Comparison of ENCODE assay signal across 20 mouse cellular contexts in the genomic region with DNA sequence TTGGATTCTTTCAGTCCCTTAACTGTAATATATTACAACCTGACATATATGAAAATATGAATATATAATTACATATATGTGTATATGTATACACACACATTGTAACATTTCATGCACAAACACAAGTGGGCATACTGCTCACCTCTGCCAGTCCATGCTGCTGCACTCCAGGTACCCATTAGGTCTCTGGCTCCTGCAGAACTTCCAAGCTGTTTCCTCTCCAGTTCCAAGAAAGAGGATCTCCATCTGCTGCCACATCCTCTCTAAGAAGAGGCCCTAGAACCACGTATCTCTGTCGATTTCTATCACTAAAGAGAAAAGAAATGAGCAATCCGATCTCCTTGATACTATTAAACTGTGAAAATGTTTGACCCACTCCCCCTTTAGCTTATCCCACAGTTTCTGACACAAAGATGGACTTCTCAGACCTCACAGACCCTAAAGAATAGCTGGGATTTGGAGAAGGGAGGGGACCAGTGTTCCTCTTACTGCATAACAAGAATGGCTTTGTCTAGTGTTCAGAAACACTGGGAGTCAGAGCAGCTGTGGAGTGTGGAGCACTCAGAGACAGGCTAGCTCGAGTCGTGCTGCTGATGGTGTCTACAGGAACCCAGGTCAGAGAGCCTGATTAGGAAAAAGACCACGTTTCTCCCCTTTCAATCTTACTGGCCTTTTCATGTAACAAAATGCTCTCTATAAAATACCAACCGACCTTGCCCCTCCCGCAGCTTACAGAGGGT.
A peak's percentile ranks its signal among the peaks of the same experiment; 100 is the strongest.
DNase-seq lines count a peak whose midpoint lies in the region; ATAC-seq and TF ChIP-seq lines count a peak whose summit lies in the region.
"Had no signal": no experiment of that assay in that cellular context is flagged by ENCODE, and none has a peak within 500 bp of the region (broad histone marks: within the 10 kb centered on the region; RNA-seq: fewer than 3 reads in every experiment).

No protein-coding gene starts in this region.

- peak overlapping the region; percentile 71 for H3K27ac ChIP-seq in layer of hippocampus, adult 2 months
- H3K27ac ChIP-seq: forebrain, embryonic 13.5 days; hindbrain, embryonic 10.5 days; limb, embryonic 10.5 days; liver, embryonic 15.5 days; midbrain, embryonic 12.5 days had no signal

- no peaks in the 10 kb centered on the region for H3K4me1 ChIP-seq in lung, adult 2 months (ENCODE audit: control insufficient read depth, insufficient read depth, low read length)
- H3K4me1 ChIP-seq: forebrain, embryonic 13.5 days; liver, embryonic 15.5 days; midbrain, embryonic 12.5 days had no signal

- ATAC-seq in granulocyte monocyte progenitor cell, adult 5-6 weeks (replicated peaks; ENCODE audit: poor library complexity, severe bottlenecking): no peak
- ATAC-seq: forebrain, embryonic 13.5 days had no signal

- DNase-seq in layer of hippocampus, adult 2 months (ENCODE audit: low spot score in 2 of 2): no peak
- DNase-seq in layer of hippocampus, postnatal 25 days (ENCODE audit: extremely low spot score in 1 of 2, low spot score in 1 of 2): no peak
- DNase-seq in cerebellum, adult 11 months: peak; percentile 34
- DNase-seq in cerebellum, adult 18-20 months: peak; percentile 43 to 51
- DNase-seq in cerebellum, postnatal 14 days: peak; percentile 63 to 82
- no peak for DNase-seq in lung, adult 2 months
- no peak for DNase-seq in lung, postnatal 4 days
- DNase-seq: adrenal gland, adult 2 months; kidney, adult 11 months; kidney, postnatal 4 days; liver; right cerebral cortex, postnatal 25 days; spleen, adult 18-20 months; thymus, postnatal 25 days had no signal

- no peak overlapping the region for H3K4me3 ChIP-seq in layer of hippocampus, adult 2 months
- no peak overlapping the region for H3K4me3 ChIP-seq in lung, adult 2 months (replicated peaks; ENCODE audit: extremely low read depth, low read depth, low read length)
- H3K4me3 ChIP-seq: forebrain, embryonic 13.5 days; hindbrain, embryonic 10.5 days; limb, embryonic 10.5 days; liver, embryonic 15.5 days; midbrain, embryonic 12.5 days had no signal

- no peak for TF ChIP-seq CTCF in layer of hippocampus, adult 2 months (conservative IDR thresholded peaks at IDR 0.05)
- TF ChIP-seq CTCF in lung, adult 2 months (IDR thresholded peaks at IDR 0.05; ENCODE audit: insufficient read depth, low read length): no peak

- WGBS in lung, adult 2 months: 69% methylated on average over 8 of the region's 8 CpGs

- no peak for TF ChIP-seq POLR2A in lung, adult 2 months (IDR thresholded peaks at IDR 0.05; ENCODE audit: borderline replicate concordance, extremely low read depth, low read depth, low read length)

Comparison
In these comparisons a context has a peak if more than half of its experiments do, and no peak if none do; other contexts are left out.
1. DNase-seq: peak in cerebellum, adult 11 months (single experiment), cerebellum, adult 18-20 months (2 of 2) and cerebellum, postnatal 14 days (2 of 2); none in layer of hippocampus, adult 2 months (0 of 2), layer of hippocampus, postnatal 25 days (0 of 2), lung, adult 2 months (single experiment) and lung, postnatal 4 days (0 of 2).